Mouse (Mus musculus) hindbrain, embryonic 10.5 days (tissue): ENCODE results near the gene Tinagl1. TPM values are rescaled to one million over a fixed set of nuclear protein-coding genes. Genes with fewer than 3 reads are reported as not detected.

ENCODE experiments used
- DNase-seq: peaks from one replicate; pipeline ENCODE4 v3.0.0-alpha.2; 2017; ENCODE audit warnings: low spot score
- H3K27ac ChIP-seq: fragments of 300-500 bp; sonication (generic); 2 replicates; pipeline ENCODE4 v1.5.1; 2016; ENCODE audit warnings: mild to moderate bottlenecking, moderate library complexity
- H3K27me3 ChIP-seq: fragments of 300-500 bp; sonication (generic); 2 replicates; pipeline ENCODE4 v1.6.1; 2016; ENCODE audit warnings: mild to moderate bottlenecking; ENCODE audit not compliant: poor library complexity, insufficient read depth, severe bottlenecking
- H3K36me3 ChIP-seq: fragments of 300-500 bp; sonication (generic); 2 replicates; pipeline ENCODE4 v1.6.1; 2016; ENCODE audit warnings: mild to moderate bottlenecking, moderate library complexity
- H3K4me1 ChIP-seq: fragments of 300-500 bp; sonication (generic); replicated peaks from 2 replicates; pipeline ENCODE4 v1.6.1; 2016; ENCODE audit warnings: mild to moderate bottlenecking
- H3K4me3 ChIP-seq: fragments of 300-500 bp; sonication (generic); 2 replicates; pipeline ENCODE4 v1.5.1; 2016; ENCODE audit warnings: mild to moderate bottlenecking, moderate library complexity
- H3K9me3 ChIP-seq: fragments of 300-500 bp; sonication (generic); 2 replicates; pipeline ENCODE4 v1.6.1; 2016; ENCODE audit warnings: mild to moderate bottlenecking, moderate library complexity
- WGBS: fragments of 180-500 bp; shearing (Covaris S2); methylation state at CpG from one replicate; pipeline ENCODE4 v1.1.7; 2016; 5-methylcytosine and 5-hydroxymethylcytosine counted together
- polyA plus RNA-seq: library from polyadenylated mRNA; unstranded; fragments of >200 nt; fragmentation: Nextera tagmentation; extraction: Ambion mirVana; gene quantifications from 2 replicates; pipeline ENCODE4 v1.2.1, GENCODE M21; 2016

The Tinagl1 gene
- polyA plus RNA-seq, 1 experiment from 2014 or later = 15.1 TPM

- DNase-seq = peak; percentile 47
- H3K4me1 ChIP-seq = peaks cover 65% of the 10 kb centered on the region
- peak overlapping the region; percentile 75 for H3K27ac ChIP-seq
- H3K27me3 ChIP-seq = peaks cover 71% of the 10 kb centered on the region
- H3K9me3 ChIP-seq = no peaks in the 10 kb centered on the region
- 3% methylated on average over 25 of the region's 25 CpGs for whole genome bisulfite sequencing
- no peaks in the 10 kb centered on the region for H3K36me3 ChIP-seq
- peak overlapping the region; percentile 41 for H3K4me3 ChIP-seq
Observed at GRCm38 (mm10) chr4:130174335-130175031, 439 bp downstream of the Tinagl1 start.

- Histone ChIP-seq H3K27me3 (peaks cover 69% of the 10 kb centered on the region), H3K9me3 (no peaks in the 10 kb centered on the region), H3K4me1 (peaks cover 71% of the 10 kb centered on the region), H3K36me3 (no peaks in the 10 kb centered on the region), H3K27ac (peak overlapping the region; percentile 75; the same call in 1 of the 2 replicates), H3K4me3 (peak overlapping the region; percentile 41)
- DNase-seq = no peak
- 36% methylated on average over 19 of the region's 19 CpGs for WGBS
Observed at GRCm38 (mm10) chr4:130173911-130174311, 1.0 kb downstream of the Tinagl1 start.

- 71% methylated on average over 11 of the region's 11 CpGs for WGBS
Observed at GRCm38 (mm10) chr4:130173060-130173822, 1.7 kb downstream of the Tinagl1 start.

GRCm38 (mm10) chr4:130171951-130172765 is 2.8 kb downstream of the Tinagl1 start:
- WGBS = 63% methylated on average over 11 of the region's 11 CpGs
- Histone ChIP-seq H3K27me3 (peaks cover 70% of the 10 kb centered on the region), H3K9me3 (no peaks in the 10 kb centered on the region), H3K4me3 (no peak overlapping the region), H3K27ac (peak overlapping the region; percentile 69), H3K4me1 (peaks cover 80% of the 10 kb centered on the region), H3K36me3 (no peaks in the 10 kb centered on the region)
- peak; percentile 53 for DNase-seq

More at GRCm38 (mm10) chr4:130173060-130173822, 1.7 kb downstream of the Tinagl1 start:
- Histone ChIP-seq H3K27me3 (peaks cover 70% of the 10 kb centered on the region), H3K9me3 (no peaks in the 10 kb centered on the region), H3K36me3 (no peaks in the 10 kb centered on the region), H3K4me1 (peaks cover 78% of the 10 kb centered on the region), H3K4me3 (peak overlapping the region; percentile 41; the same call in 1 of the 2 replicates), H3K27ac (peak overlapping the region; percentile 75; the same call in 1 of the 2 replicates)
- no peak for DNase-seq

GRCm38 (mm10) chr4:130170362-130170761 is 4.6 kb downstream of the Tinagl1 start:
- no peak overlapping the region for H3K4me3 ChIP-seq
- H3K9me3 ChIP-seq = no peaks in the 10 kb centered on the region
- H3K27me3 ChIP-seq = peaks cover 70% of the 10 kb centered on the region
- DNase-seq = no peak
- H3K36me3 ChIP-seq = no peaks in the 10 kb centered on the region
- peaks cover 72% of the 10 kb centered on the region for H3K4me1 ChIP-seq
- H3K27ac ChIP-seq = no peak overlapping the region
- WGBS = 90% methylated on average over 4 of the region's 4 CpGs

GRCm38 (mm10) chr4:130169411-130169971 is 5.4 kb downstream of the Tinagl1 start:
- H3K36me3 ChIP-seq = no peaks in the 10 kb centered on the region
- peaks cover 63% of the 10 kb centered on the region for H3K4me1 ChIP-seq
- WGBS = 77% methylated on average over 16 of the region's 16 CpGs
- H3K9me3 ChIP-seq = no peaks in the 10 kb centered on the region
- no peak for DNase-seq
- no peak overlapping the region for H3K4me3 ChIP-seq
- H3K27me3 ChIP-seq = peaks cover 70% of the 10 kb centered on the region
- no peak overlapping the region for H3K27ac ChIP-seq

- no peak overlapping the region; the same call in 1 of the 2 replicates for H3K4me3 ChIP-seq
- peak overlapping the region; percentile 66 for H3K27ac ChIP-seq
- no peaks in the 10 kb centered on the region for H3K9me3 ChIP-seq
- H3K4me1 ChIP-seq = peaks cover 60% of the 10 kb centered on the region
- peak; percentile 45 for DNase-seq
- WGBS = 34% methylated on average over 16 of the region's 16 CpGs
- peaks cover 70% of the 10 kb centered on the region for H3K27me3 ChIP-seq
- no peaks in the 10 kb centered on the region for H3K36me3 ChIP-seq
Observed at GRCm38 (mm10) chr4:130168280-130169183, 6.4 kb downstream of the Tinagl1 start.

- peak overlapping the region; percentile 20; the same call in 1 of the 2 replicates for H3K4me3 ChIP-seq
- no peak for DNase-seq
- no peaks in the 10 kb centered on the region for H3K36me3 ChIP-seq
- H3K27me3 ChIP-seq = peaks cover 70% of the 10 kb centered on the region
- no peaks in the 10 kb centered on the region for H3K9me3 ChIP-seq
- H3K27ac ChIP-seq = peak overlapping the region; percentile 66
- H3K4me1 ChIP-seq = peaks cover 64% of the 10 kb centered on the region
- 45% methylated on average over 9 of the region's 9 CpGs for WGBS
Observed at GRCm38 (mm10) chr4:130167814-130168213, 7.1 kb downstream of the Tinagl1 start.

- peaks cover 71% of the 10 kb centered on the region for H3K27me3 ChIP-seq
- 45% methylated on average over 22 of the region's 22 CpGs for WGBS
- peak overlapping the region; percentile 25; the same call in 1 of the 2 replicates for H3K27ac ChIP-seq
- no peaks in the 10 kb centered on the region for H3K36me3 ChIP-seq
- DNase-seq = no peak
- peaks cover 60% of the 10 kb centered on the region for H3K4me1 ChIP-seq
- H3K4me3 ChIP-seq = peak overlapping the region; percentile 20
- no peaks in the 10 kb centered on the region for H3K9me3 ChIP-seq
Observed at GRCm38 (mm10) chr4:130167321-130167720, 7.6 kb downstream of the Tinagl1 start.

GRCm38 (mm10) chr4:130166592-130166991 is 8.3 kb downstream of the Tinagl1 start:
- no peak for DNase-seq
- Histone ChIP-seq H3K9me3 (no peaks in the 10 kb centered on the region), H3K4me1 (peaks cover 53% of the 10 kb centered on the region), H3K27ac (no peak overlapping the region), H3K4me3 (no peak overlapping the region), H3K36me3 (no peaks in the 10 kb centered on the region), H3K27me3 (peaks cover 71% of the 10 kb centered on the region)
- WGBS = 73% methylated on average over 8 of the region's 8 CpGs

- Histone ChIP-seq H3K9me3 (no peaks in the 10 kb centered on the region), H3K36me3 (no peaks in the 10 kb centered on the region), H3K27me3 (peaks cover 73% of the 10 kb centered on the region), H3K4me3 (no peak overlapping the region), H3K4me1 (peaks cover 50% of the 10 kb centered on the region), H3K27ac (no peak overlapping the region)
- no peak for DNase-seq
- WGBS = 77% methylated on average over 18 of the region's 18 CpGs
Observed at GRCm38 (mm10) chr4:130166061-130166460, 8.9 kb downstream of the Tinagl1 start.
